Mouse (Mus musculus) neural tube, embryonic 11.5 days (tissue): Measurements from ENCODE around the gene Olfml3. TPM values are rescaled to one million over a fixed set of nuclear protein-coding genes. Genes with fewer than 3 reads are reported as not detected.

Experiments
- ATAC-seq: fragments of 200-750 bp; cut with Nextera tagmentation; 2 replicates; pipeline ENCODE4 v1.8.0; 2017; ENCODE audit warnings: moderate number of reproducible peaks, mild to moderate bottlenecking, moderate TSS enrichment, moderate library complexity; ENCODE audit not compliant: insufficient read depth, low FRiP score, low TSS enrichment
- DNase-seq: peaks from one replicate; pipeline ENCODE4 v3.0.0-alpha.2; 2015; ENCODE audit warnings: low spot score
- H3K27ac ChIP-seq: fragments of 300-500 bp; sonication (generic); 2 replicates; pipeline ENCODE4 v1.5.1; 2014; ENCODE audit warnings: low read depth, mild to moderate bottlenecking, low read length
- H3K27me3 ChIP-seq: fragments of 300-500 bp; sonication (generic); 2 replicates; pipeline ENCODE4 v1.6.1; 2014; ENCODE audit warnings: mild to moderate bottlenecking, low read length, mixed read lengths; ENCODE audit not compliant: control insufficient read depth, insufficient read depth
- H3K36me3 ChIP-seq: fragments of 300-500 bp; sonication (generic); 2 replicates; pipeline ENCODE4 v1.6.1; 2014; ENCODE audit warnings: mild to moderate bottlenecking, low read length, moderate library complexity, mixed read lengths; ENCODE audit not compliant: control insufficient read depth, insufficient read depth
- H3K4me1 ChIP-seq: fragments of 300-500 bp; sonication (generic); 2 replicates; pipeline ENCODE4 v1.6.1; 2014; ENCODE audit warnings: low read length, mixed read lengths; ENCODE audit not compliant: control insufficient read depth, insufficient read depth
- H3K4me2 ChIP-seq: fragments of 300-500 bp; sonication (generic); 2 replicates; pipeline ENCODE4 v1.6.1; 2014; ENCODE audit warnings: low read depth, mild to moderate bottlenecking, moderate library complexity
- H3K4me3 ChIP-seq: fragments of 300-500 bp; sonication (generic); 2 replicates; pipeline ENCODE4 v1.5.1; 2014; ENCODE audit warnings: low read depth, low read length
- H3K9ac ChIP-seq: fragments of 300-500 bp; sonication (generic); 2 replicates; pipeline ENCODE4 v1.6.1; 2014; ENCODE audit warnings: mild to moderate bottlenecking, low read length
- H3K9me3 ChIP-seq: fragments of 300-500 bp; sonication (generic); 2 replicates; pipeline ENCODE4 v1.6.1; 2016; ENCODE audit warnings: low read length; ENCODE audit not compliant: control insufficient read depth
- WGBS: fragments of 180-500 bp; shearing (Covaris S2); extraction: QIAGEN DNeasy Blood & Tissue Kit; methylation state at CpG from one replicate; pipeline ENCODE4 v1.1.7; 2014; 5-methylcytosine and 5-hydroxymethylcytosine counted together
- polyA plus RNA-seq: library from polyadenylated mRNA; unstranded; fragments of >200 nt; fragmentation: Nextera tagmentation; extraction: Ambion mirVana; gene quantifications from 2 replicates; pipeline ENCODE4 v1.2.1, GENCODE M21; 2014

Olfml3 gene
- polyA plus RNA-seq, 1 experiment from 2014 or later, result 19.0 TPM

DNA sequence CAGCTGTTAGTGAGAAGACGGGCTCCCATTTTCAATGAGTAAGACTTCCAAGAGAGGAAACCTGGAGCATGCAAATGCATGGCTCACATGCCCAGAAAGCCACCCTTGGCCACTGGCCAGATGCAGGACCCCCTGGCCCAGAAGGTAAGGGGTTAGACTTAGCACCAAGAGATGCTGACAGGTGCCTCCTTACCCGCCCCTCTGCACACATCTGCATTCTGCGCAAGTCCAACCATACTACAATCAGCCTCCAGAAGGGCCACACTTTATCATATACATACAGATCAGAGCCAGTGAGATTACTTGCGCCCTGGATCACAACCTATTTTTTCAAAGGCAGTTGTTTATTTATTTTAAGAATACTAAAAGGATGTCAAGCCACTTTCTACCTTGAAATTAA is 19.1 kb downstream of the Olfml3 start:
- ATAC-seq, result no peak
- WGBS, result 93% methylated on average over 4 of the region's 4 CpGs

DNA sequence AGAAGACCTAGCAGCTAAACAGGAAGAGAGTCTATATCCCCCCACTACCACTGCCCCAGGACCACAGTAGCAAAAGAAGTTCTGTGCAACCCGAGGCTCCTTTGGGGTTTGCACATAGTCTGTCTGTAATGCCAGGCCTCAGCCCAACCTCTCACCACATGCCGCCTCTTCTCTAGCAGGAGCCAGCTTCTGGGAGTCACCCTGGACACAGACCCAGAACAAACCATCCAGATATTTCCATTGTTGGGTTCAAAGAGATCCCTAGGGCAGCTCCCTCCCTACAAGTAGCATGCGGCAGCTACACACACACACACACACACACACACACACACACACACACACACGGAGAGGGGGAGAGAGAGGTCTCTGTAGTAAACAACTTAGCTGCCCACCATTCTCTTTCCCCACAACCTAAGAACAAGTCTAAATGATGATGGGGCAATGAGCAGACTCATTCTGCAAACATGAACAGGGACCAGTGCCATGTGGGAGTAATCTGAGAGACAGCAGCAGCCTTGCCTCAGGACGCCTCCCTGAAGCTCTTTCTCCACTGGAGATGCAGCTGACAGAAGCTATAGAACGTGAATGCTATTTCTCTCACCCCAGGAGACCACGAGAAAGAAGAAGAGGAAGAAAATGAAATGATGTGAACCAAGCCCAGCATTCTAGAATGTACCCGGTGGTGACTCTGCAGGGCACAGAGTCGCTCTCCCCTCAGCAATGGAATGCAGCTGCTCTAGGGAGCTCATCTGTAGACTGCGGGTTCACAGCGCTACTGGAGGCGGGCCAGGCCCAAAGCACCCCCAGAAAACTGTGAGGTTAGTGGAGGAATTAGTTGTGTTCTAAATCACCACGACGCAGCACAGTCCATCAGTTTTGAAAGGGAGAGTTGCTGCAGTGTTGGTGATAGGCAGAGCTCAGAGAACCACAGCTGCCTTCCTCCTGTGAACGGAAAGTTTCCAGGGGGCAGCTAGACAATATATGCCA is 20.7 kb downstream of the Olfml3 start:
- DNase-seq (no peak), ATAC-seq (no peak)
- Histone ChIP-seq H3K36me3 (no peaks in the 10 kb centered on the region), H3K4me1 (peaks cover 20% of the 10 kb centered on the region), H3K9me3 (no peaks in the 10 kb centered on the region), H3K27ac (no peak overlapping the region), H3K27me3 (no peaks in the 10 kb centered on the region), H3K4me3 (no peak overlapping the region), H3K9ac (no peak overlapping the region), H3K4me2 (no peak overlapping the region)
- 53% methylated on average over 15 of the region's 15 CpGs for WGBS

More for the DNA sequence above, 19.1 kb downstream of the Olfml3 start:
- no peak for DNase-seq
- Histone ChIP-seq H3K27ac (no peak overlapping the region), H3K9me3 (no peaks in the 10 kb centered on the region), H3K36me3 (no peaks in the 10 kb centered on the region), H3K27me3 (no peaks in the 10 kb centered on the region), H3K4me1 (peaks cover 20% of the 10 kb centered on the region), H3K9ac (no peak overlapping the region), H3K4me3 (no peak overlapping the region), H3K4me2 (no peak overlapping the region)

DNA sequence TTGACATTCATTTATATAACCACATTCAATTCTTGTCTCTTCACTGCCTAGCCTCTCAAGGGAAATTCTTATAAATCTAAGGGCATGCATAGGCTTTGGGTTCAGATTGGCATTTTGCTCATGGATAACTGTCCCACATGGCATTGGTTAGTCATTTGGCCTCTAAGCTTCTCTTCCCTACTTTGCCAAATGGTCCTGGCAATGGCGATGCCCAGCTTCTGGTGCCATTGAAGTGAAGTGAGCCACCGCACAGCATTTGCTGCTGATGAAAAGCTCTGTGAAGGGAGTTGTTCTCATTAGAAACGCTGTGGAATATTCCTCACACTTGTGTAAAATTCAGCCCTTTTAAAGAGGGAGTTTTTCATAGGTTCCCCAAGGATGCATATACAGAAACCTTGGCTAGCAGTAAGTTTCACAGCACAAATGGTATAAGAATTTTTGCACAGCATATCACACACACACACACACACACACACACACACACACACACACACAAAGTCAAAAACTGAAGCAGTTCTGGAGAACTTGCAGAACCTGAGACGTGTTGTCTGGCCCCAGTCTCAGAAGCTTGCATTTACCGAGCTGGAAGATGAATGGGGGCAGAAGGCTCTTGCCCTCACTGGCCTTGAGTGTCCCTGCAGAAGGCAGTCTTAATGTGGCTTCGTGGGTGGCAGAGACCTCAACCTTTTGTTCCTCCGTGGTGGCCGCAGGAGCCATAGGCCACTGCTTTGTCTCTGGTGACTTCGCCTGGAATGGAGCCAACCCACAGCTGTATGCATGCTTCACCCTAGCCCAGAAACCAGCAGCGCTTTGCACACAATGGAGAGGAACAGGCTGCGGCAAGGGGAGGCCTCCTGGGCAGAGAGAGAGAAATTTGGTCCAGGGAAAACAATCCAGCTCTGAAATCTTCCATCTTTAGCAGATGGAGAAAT is 21.8 kb downstream of the Olfml3 start:
- Histone ChIP-seq H3K4me2 (no peak overlapping the region), H3K4me1 (peaks cover 20% of the 10 kb centered on the region), H3K9ac (no peak overlapping the region), H3K27ac (0 out of 2 replicates have a peak overlapping the region, but pooled peaks have one; percentile 10), H3K4me3 (no peak overlapping the region), H3K36me3 (no peaks in the 10 kb centered on the region), H3K27me3 (no peaks in the 10 kb centered on the region), H3K9me3 (no peaks in the 10 kb centered on the region)
- ATAC-seq, result peak; percentile 71; the same call in 1 of the 2 replicates
- DNase-seq, result peak; percentile 66
- 32% methylated on average over 11 of the region's 11 CpGs for WGBS

DNA sequence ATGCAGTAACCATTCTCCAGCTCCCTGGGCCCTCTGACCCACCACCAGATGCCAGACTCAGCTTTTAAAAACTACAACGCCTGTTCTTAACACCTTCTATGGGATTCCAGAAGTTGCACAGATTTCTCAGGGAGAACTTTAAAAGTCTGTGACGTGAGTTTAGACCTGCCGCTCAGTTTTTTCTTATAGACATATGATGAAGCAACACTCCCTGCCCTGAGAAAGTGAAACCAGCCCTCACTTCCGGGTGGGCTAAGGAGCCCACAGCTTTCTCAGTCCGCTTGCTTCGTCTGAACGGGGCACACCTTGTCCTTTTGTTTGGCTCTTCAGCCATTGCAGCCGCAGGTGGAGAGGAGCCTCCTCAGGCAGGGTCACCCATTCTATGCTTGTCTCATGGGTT is 22.9 kb downstream of the Olfml3 start:
- Histone ChIP-seq H3K27ac (no peak overlapping the region), H3K4me2 (no peak overlapping the region), H3K9me3 (no peaks in the 10 kb centered on the region), H3K4me3 (no peak overlapping the region), H3K36me3 (no peaks in the 10 kb centered on the region), H3K27me3 (no peaks in the 10 kb centered on the region), H3K9ac (no peak overlapping the region), H3K4me1 (peaks cover 20% of the 10 kb centered on the region)
- ATAC-seq, result no peak
- WGBS, result 85% methylated on average over 8 of the region's 8 CpGs
- DNase-seq, result no peak

DNA sequence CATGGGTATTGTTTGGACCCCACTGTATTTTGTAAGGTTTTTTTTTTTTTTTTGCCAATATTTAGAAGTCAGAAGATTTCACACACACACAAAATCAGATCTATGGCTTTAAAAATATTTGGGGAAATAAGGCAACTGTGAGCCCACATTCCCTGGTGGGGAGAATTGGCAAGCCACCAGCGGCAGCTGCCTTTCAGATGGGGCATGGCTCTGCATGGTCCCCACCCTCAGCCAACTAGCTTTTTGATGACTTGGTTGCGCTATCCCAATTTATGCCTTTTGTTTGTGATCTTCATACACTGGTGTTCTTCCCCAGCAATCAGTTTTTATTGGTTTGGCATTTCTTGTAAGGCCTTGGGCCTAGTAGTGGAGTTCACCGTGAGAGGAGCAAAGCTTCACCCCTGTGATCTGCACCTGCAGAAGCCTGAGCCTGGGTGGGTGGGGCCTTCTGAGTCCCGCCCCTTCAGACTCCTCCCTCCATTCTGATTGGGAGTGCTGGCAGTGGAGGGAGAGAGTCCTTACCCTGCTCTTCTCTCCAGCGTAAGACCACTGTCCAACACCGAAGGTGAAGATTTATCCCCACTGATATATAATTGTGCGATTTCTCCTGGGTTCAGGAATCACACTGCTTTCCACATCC is 23.4 kb downstream of the Olfml3 start:
- no peak overlapping the region for H3K4me2 ChIP-seq
- H3K4me1 ChIP-seq, result peaks cover 20% of the 10 kb centered on the region
- ATAC-seq (no peak), DNase-seq (no peak)
- no peaks in the 10 kb centered on the region for H3K36me3 ChIP-seq
- H3K4me3 ChIP-seq, result no peak overlapping the region
- H3K27me3 ChIP-seq, result no peaks in the 10 kb centered on the region
- no peak overlapping the region for H3K27ac ChIP-seq
- WGBS, result 76% methylated on average over 7 of the region's 7 CpGs
- no peak overlapping the region for H3K9ac ChIP-seq
- no peaks in the 10 kb centered on the region for H3K9me3 ChIP-seq

DNA sequence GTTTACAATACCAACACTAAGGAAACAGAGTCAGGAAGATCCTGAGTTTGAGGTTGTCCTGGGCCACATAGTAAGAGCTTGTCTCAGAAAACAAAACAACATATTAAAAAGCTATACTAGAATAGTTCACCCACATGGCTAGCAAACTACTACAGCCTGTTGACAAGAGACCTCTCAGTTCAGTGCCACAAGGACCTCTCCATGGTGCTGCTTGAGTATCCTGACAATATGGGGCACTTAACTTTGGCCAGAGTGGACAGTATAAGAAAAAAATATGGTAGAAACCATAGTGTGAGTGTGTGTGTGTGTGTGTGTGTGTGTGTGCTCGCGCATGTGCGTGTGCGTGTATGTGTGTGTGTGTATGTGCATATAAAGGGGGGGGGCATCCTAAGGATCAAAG is 25.6 kb downstream of the Olfml3 start:
- H3K4me3 ChIP-seq, result no peak overlapping the region
- no peak overlapping the region for H3K4me2 ChIP-seq
- no peaks in the 10 kb centered on the region for H3K36me3 ChIP-seq
- WGBS, result 97% methylated on average over 4 of the region's 4 CpGs
- DNase-seq (no peak), ATAC-seq (no peak)
- no peaks in the 10 kb centered on the region for H3K9me3 ChIP-seq
- H3K27me3 ChIP-seq, result no peaks in the 10 kb centered on the region
- H3K4me1 ChIP-seq, result peaks cover 11% of the 10 kb centered on the region
- H3K9ac ChIP-seq, result no peak overlapping the region
- H3K27ac ChIP-seq, result no peak overlapping the region

DNA sequence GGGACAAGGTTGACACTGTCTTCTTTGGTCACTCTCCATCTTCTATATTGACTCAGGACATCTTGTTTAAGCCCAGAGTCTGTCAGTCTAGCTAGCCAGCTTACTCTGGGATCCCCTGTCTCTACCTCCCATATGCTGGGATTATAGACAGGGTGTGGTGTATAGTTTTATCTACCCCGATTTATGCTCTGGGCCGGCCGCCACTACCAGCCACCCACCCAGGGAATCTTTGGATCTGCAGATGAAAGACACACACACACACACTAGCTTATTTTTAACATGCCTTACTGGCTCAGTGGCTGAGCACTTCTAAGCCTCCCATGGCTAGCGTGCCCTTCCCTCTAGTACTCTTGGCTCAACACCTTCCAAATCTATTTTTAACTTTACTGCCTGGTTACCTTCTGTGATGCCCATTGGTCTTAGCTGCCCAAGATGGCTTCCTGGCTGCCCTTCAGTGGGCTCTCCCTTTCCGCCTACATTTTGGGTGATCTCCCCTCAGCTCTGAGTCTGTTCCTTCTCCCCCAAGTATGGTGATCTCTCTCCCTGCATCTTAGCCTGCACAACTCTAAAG is 28.2 kb downstream of the Olfml3 start:
- 97% methylated on average over 5 of the region's 5 CpGs for whole genome bisulfite sequencing
- ATAC-seq, result no peak
- no peaks in the 10 kb centered on the region for H3K4me1 ChIP-seq
- no peaks in the 10 kb centered on the region for H3K27me3 ChIP-seq
- no peaks in the 10 kb centered on the region for H3K9me3 ChIP-seq
- H3K9ac ChIP-seq, result no peak overlapping the region
- no peak overlapping the region for H3K4me2 ChIP-seq
- DNase-seq, result no peak
- no peaks in the 10 kb centered on the region for H3K36me3 ChIP-seq
- no peak overlapping the region for H3K27ac ChIP-seq
- no peak overlapping the region for H3K4me3 ChIP-seq

DNA sequence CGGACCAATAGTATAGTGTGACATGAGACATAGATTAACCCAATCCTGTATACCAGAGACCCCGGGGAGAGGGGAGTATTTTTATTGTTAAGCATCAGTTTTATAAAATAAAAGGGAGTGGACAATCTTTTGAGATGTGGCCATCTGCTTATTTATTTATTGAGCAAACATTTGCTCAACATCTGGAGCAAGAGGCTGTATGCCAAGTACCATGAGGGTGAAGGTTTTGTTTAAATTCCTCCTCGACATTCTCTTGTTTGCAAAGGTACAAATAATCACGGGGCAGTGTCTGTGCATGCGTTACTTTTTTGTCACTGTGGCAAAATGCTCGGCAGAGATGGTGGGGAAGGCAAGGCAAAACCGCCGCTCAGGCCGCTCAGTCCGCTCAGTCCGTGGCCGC is 32.4 kb downstream of the Olfml3 start:
- no peak overlapping the region for H3K27ac ChIP-seq
- no peak overlapping the region for H3K4me2 ChIP-seq
- ATAC-seq (no peak), DNase-seq (no peak)
- no peaks in the 10 kb centered on the region for H3K4me1 ChIP-seq
- H3K27me3 ChIP-seq, result no peaks in the 10 kb centered on the region
- 90% methylated on average over 12 of the region's 12 CpGs for WGBS
- no peaks in the 10 kb centered on the region for H3K9me3 ChIP-seq
- H3K4me3 ChIP-seq, result no peak overlapping the region
- no peak overlapping the region for H3K9ac ChIP-seq
- H3K36me3 ChIP-seq, result no peaks in the 10 kb centered on the region
